ENCODE assay signal across 26 mouse cellular contexts in the genomic region with DNA sequence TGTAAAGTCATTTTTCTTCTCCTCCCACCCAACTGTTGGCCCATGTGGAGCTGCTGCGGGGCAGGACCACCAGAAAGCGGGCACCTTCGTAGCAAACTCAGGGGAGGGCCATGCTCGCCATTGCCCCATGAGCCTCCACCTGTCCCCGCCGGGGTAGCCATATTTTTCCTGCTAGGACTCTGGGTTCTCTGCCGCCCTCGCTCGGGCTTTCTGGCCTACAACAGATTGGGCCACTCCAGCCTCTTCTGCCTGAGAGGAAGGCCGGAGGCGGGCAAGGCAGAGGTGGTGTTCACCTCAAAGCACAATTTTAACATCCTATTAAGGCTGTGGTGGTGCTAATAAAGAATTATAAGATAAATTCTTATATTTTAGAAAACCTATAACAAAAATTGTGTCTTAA. TPM values are rescaled to one million over a fixed set of nuclear protein-coding genes. Genes with fewer than 3 reads are reported as not detected.
A peak's percentile ranks its signal among the peaks of the same experiment; 100 is the strongest.
DNase-seq lines count a peak whose midpoint lies in the region; ATAC-seq and TF ChIP-seq lines count a peak whose summit lies in the region.
"Had no signal": no experiment of that assay in that cellular context is flagged by ENCODE, and none has a peak within 500 bp of the region (broad histone marks: within the 10 kb centered on the region; RNA-seq: fewer than 3 reads in every experiment).

No protein-coding gene starts in this region.

- TF ChIP-seq EP300 in heart, adult 2 months (IDR thresholded peaks at IDR 0.05; ENCODE audit: insufficient read depth, low read depth, low read length) = no peak
- TF ChIP-seq EP300 in liver, postnatal 0 days (IDR thresholded peaks at IDR 0.05; ENCODE audit: low read depth) = no peak
- TF ChIP-seq EP300 in ES-Bruce4 (IDR thresholded peaks at IDR 0.05; ENCODE audit: insufficient read depth, low read depth, low read length) = 0 out of 2 replicates have a peak, but pooled peaks have one; percentile 17

- ATAC-seq in heart, embryonic 11.5 days (replicated peaks; ENCODE audit: insufficient number of reproducible peaks, low FRiP score, low TSS enrichment) = no peak
- ATAC-seq in liver, postnatal 0 days = no peak
- ATAC-seq in liver, embryonic 11.5 days (replicated peaks; ENCODE audit: low FRiP score) = no peak
- ATAC-seq: activated CD4-positive, CD25-positive, alpha-beta regulatory T cell, adult 4 months; CD4-positive, CD25-positive, alpha-beta regulatory T cell, adult 4 months; Patski had no signal

- no peak overlapping the region for H3K4me2 ChIP-seq in heart, embryonic 11.5 days
- H3K4me2 ChIP-seq in liver, postnatal 0 days (ENCODE audit: low read depth, low read length) = no peak overlapping the region
- no peak overlapping the region for H3K4me2 ChIP-seq in liver, embryonic 11.5 days

- peak; percentile 55 for DNase-seq in heart, adult 11 months
- DNase-seq in heart, embryonic 10.5 days (ENCODE audit: low spot score) = peak; percentile 61
- no peak for DNase-seq in heart, adult 2 months
- DNase-seq in liver, postnatal 0 days = peak; percentile 8
- no peak for DNase-seq in liver, embryonic 11.5 days (ENCODE audit: low spot score)
- no peak for DNase-seq in embryo, embryonic 10 days (ENCODE audit: low spot score)
- DNase-seq: adrenal gland, adult 2 months; adrenal gland, adult 8-10 months; adrenal gland, postnatal 10 days; adrenal gland, postnatal 14 days; adrenal gland, postnatal 25 days; adrenal gland, postnatal 36 days; B cell, adult 2 months; cerebellum, adult 11 months; cerebellum, adult 11-12 months; cerebellum, adult 18-20 months had no signal

- no peak for TF ChIP-seq CTCF in heart, adult 2 months (IDR thresholded peaks at IDR 0.05)
- TF ChIP-seq CTCF in liver, postnatal 0 days (IDR thresholded peaks at IDR 0.05; ENCODE audit: low read depth) = no peak
- TF ChIP-seq CTCF in ES-Bruce4 (IDR thresholded peaks at IDR 0.05; ENCODE audit: low read depth, low read length) = no peak

- whole genome bisulfite sequencing in heart, embryonic 11.5 days (ENCODE audit: insufficient replicate concordance) = 91% methylated on average over 11 of the region's 11 CpGs
- WGBS in heart, embryonic 10.5 days = 86% methylated on average over 11 of the region's 11 CpGs
- 91% methylated on average over 11 of the region's 11 CpGs for WGBS in heart, adult 2 months
- 87% methylated on average over 11 of the region's 11 CpGs for WGBS in liver, postnatal 0 days (ENCODE audit: insufficient replicate concordance)
- WGBS in liver, embryonic 11.5 days = 92% methylated on average over 11 of the region's 11 CpGs

- no peaks in the 10 kb centered on the region for H3K79me2 ChIP-seq in heart, adult 2 months (replicated peaks; ENCODE audit: control insufficient read depth, insufficient read depth, low read length)

- H3K27me3 ChIP-seq in heart, embryonic 11.5 days (ENCODE audit: control insufficient read depth, insufficient read depth, low read length) = no peaks in the 10 kb centered on the region
- H3K27me3 ChIP-seq in heart, embryonic 10.5 days (ENCODE audit: insufficient read depth, poor library complexity, severe bottlenecking) = no peaks in the 10 kb centered on the region
- H3K27me3 ChIP-seq in heart, adult 2 months (ENCODE audit: control insufficient read depth, insufficient read depth, low read length) = no peaks in the 10 kb centered on the region
- H3K27me3 ChIP-seq in liver, postnatal 0 days (ENCODE audit: insufficient read depth, low read length) = no peaks in the 10 kb centered on the region
- H3K27me3 ChIP-seq in liver, embryonic 11.5 days (replicated peaks; ENCODE audit: control insufficient read depth, insufficient read depth, low read length) = no peaks in the 10 kb centered on the region
- H3K27me3 ChIP-seq in ES-Bruce4 (ENCODE audit: control insufficient read depth, insufficient read depth, low read length, poor library complexity, severe bottlenecking) = no peaks in the 10 kb centered on the region

- peaks cover 2% of the 10 kb centered on the region; the same call in 1 of the 2 replicates for H3K9me3 ChIP-seq in heart, embryonic 11.5 days (replicated peaks; ENCODE audit: control insufficient read depth, low read length)
- H3K9me3 ChIP-seq in heart, embryonic 10.5 days = no peaks in the 10 kb centered on the region
- no peaks in the 10 kb centered on the region for H3K9me3 ChIP-seq in liver, postnatal 0 days (ENCODE audit: low read length)
- H3K9me3 ChIP-seq in liver, embryonic 11.5 days (ENCODE audit: control insufficient read depth, low read length) = no peaks in the 10 kb centered on the region
- peaks cover 20% of the 10 kb centered on the region for H3K9me3 ChIP-seq in ES-Bruce4 (replicated peaks; ENCODE audit: control insufficient read depth, insufficient read depth, low read length, poor library complexity, severe bottlenecking)

- intact Hi-C loops in heart, adult 2 months (cut with DNase I) = no loop called here

- TF ChIP-seq POLR2A in heart, adult 2 months (IDR thresholded peaks at IDR 0.05; ENCODE audit: insufficient read depth, low read depth, low read length) = no peak
- no peak for TF ChIP-seq POLR2A in ES-Bruce4 (IDR thresholded peaks at IDR 0.05; ENCODE audit: insufficient read depth, low read length)

- H3K4me3 ChIP-seq in heart, embryonic 11.5 days (ENCODE audit: low read depth, low read length) = no peak overlapping the region
- no peak overlapping the region for H3K4me3 ChIP-seq in heart, embryonic 10.5 days
- H3K4me3 ChIP-seq in heart, adult 2 months = no peak overlapping the region
- no peak overlapping the region for H3K4me3 ChIP-seq in liver, postnatal 0 days (ENCODE audit: low read depth, low read length)
- H3K4me3 ChIP-seq in liver, embryonic 11.5 days (ENCODE audit: low read depth, low read length) = no peak overlapping the region
- H3K4me3 ChIP-seq in ES-Bruce4 (ENCODE audit: low read depth, low read length) = peak overlapping the region; percentile 67

- no peaks in the 10 kb centered on the region for H3K36me3 ChIP-seq in heart, embryonic 11.5 days (ENCODE audit: control insufficient read depth, insufficient read depth, low read length)
- no peaks in the 10 kb centered on the region for H3K36me3 ChIP-seq in heart, embryonic 10.5 days
- H3K36me3 ChIP-seq in heart, adult 2 months (ENCODE audit: control insufficient read depth, insufficient read depth, low read length) = no peaks in the 10 kb centered on the region
- H3K36me3 ChIP-seq in liver, postnatal 0 days (replicated peaks; ENCODE audit: insufficient read depth, low read length) = no peaks in the 10 kb centered on the region
- no peaks in the 10 kb centered on the region for H3K36me3 ChIP-seq in liver, embryonic 11.5 days (ENCODE audit: control insufficient read depth, insufficient read depth, low read length)
- peaks cover 9% of the 10 kb centered on the region for H3K36me3 ChIP-seq in ES-Bruce4 (ENCODE audit: control insufficient read depth, insufficient read depth, low read length, poor library complexity, severe bottlenecking)
- H3K36me3 ChIP-seq: G1E had no signal

- H3K27ac ChIP-seq in heart, embryonic 11.5 days (ENCODE audit: low read depth, low read length) = no peak overlapping the region
- no peak overlapping the region for H3K27ac ChIP-seq in heart, embryonic 10.5 days
- H3K27ac ChIP-seq in heart, adult 2 months = no peak overlapping the region
- H3K27ac ChIP-seq in liver, postnatal 0 days (ENCODE audit: low read depth) = no peak overlapping the region
- H3K27ac ChIP-seq in liver, embryonic 11.5 days (ENCODE audit: low read depth, low read length) = no peak overlapping the region
- H3K27ac ChIP-seq in ES-Bruce4 (ENCODE audit: insufficient read depth, low read length) = peak overlapping the region; percentile 81

- no peaks in the 10 kb centered on the region for H3K4me1 ChIP-seq in heart, embryonic 11.5 days (ENCODE audit: control insufficient read depth, insufficient read depth, low read length)
- H3K4me1 ChIP-seq in heart, embryonic 10.5 days = no peaks in the 10 kb centered on the region
- H3K4me1 ChIP-seq in heart, adult 2 months (ENCODE audit: control insufficient read depth, insufficient read depth, low read length) = no peaks in the 10 kb centered on the region
- peaks cover 3% of the 10 kb centered on the region; the same call in 1 of the 2 replicates for H3K4me1 ChIP-seq in liver, postnatal 0 days (ENCODE audit: insufficient read depth)
- no peaks in the 10 kb centered on the region for H3K4me1 ChIP-seq in liver, embryonic 11.5 days (replicated peaks; ENCODE audit: control insufficient read depth, insufficient read depth, low read length)
- no peaks in the 10 kb centered on the region for H3K4me1 ChIP-seq in ES-Bruce4 (ENCODE audit: control insufficient read depth, insufficient read depth, low read length)

- no peak overlapping the region for H3K9ac ChIP-seq in heart, embryonic 11.5 days (ENCODE audit: low read depth, low read length)
- no peak overlapping the region for H3K9ac ChIP-seq in heart, adult 2 months (ENCODE audit: low read depth, low read length)
- no peak overlapping the region for H3K9ac ChIP-seq in liver, postnatal 0 days (replicated peaks)
- H3K9ac ChIP-seq in liver, embryonic 11.5 days (ENCODE audit: low read depth, low read length) = no peak overlapping the region
- H3K9ac ChIP-seq in ES-Bruce4 (ENCODE audit: low read depth, poor library complexity, severe bottlenecking) = peak overlapping the region; percentile 94

RNA-seq across cellular contexts. Expression of a gene that starts 26.7 kb away (rescaled TPM):
- 0.24 TPM in 1 of 2 replicates, not detected in the other for polyA plus RNA-seq in heart, embryonic 11.5 days (2014; fragmentation: Nextera tagmentation; extraction: Ambion mirVana)
- polyA plus RNA-seq in heart, embryonic 10.5 days (2016; fragmentation: Nextera tagmentation; extraction: Ambion mirVana) = 0.08 and 0.09 TPM in 2 replicates
- total RNA-seq in heart, adult 2 months (2021) = 10 to 100 TPM in 1 of 2 experiments, 1 to 10 TPM in 1; 6.2 to 14.9 TPM
- polyA plus RNA-seq in heart, adult 2 months (2012; rRNA removed) = 10.1 and 13.2 TPM in 2 replicates
- 302 and 340 TPM in 2 replicates for polyA plus RNA-seq in liver, postnatal 0 days (2015; fragmentation: Nextera tagmentation; extraction: Ambion mirVana)
- polyA plus RNA-seq in liver, embryonic 11.5 days (2014; fragmentation: Nextera tagmentation; extraction: Ambion mirVana) = not detected in 2 replicates
- 0.94 and 0.99 TPM in 2 replicates for polyA plus RNA-seq in ES-Bruce4 (2011; ENCODE audit: insufficient read depth, insufficient read length, low read depth, missing spikeins)
- total RNA-seq: CH12.LX, G1E, MEL had no signal
- polyA plus RNA-seq: activated CD4-positive, CD25-positive, alpha-beta regulatory T cell, adult 4 months; C2C12; CD4-positive, CD25-positive, alpha-beta regulatory T cell, adult 4 months; G1E had no signal

RNA-seq across cellular contexts. Expression of a gene that starts 41.6 kb away (rescaled TPM):
- not detected in 2 replicates for polyA plus RNA-seq in heart, embryonic 11.5 days (2014; fragmentation: Nextera tagmentation; extraction: Ambion mirVana)
- polyA plus RNA-seq in heart, embryonic 10.5 days (2016; fragmentation: Nextera tagmentation; extraction: Ambion mirVana) = not detected in 2 replicates
- total RNA-seq in heart, adult 2 months (2021) = under 1 TPM; 0.14 to 0.34 TPM
- polyA plus RNA-seq in heart, adult 2 months (2012; rRNA removed) = 2.3 TPM in 1 of 2 replicates, not detected in the other
- polyA plus RNA-seq in liver, postnatal 0 days (2015; fragmentation: Nextera tagmentation; extraction: Ambion mirVana) = 407 and 479 TPM in 2 replicates
- polyA plus RNA-seq in liver, embryonic 11.5 days (2014; fragmentation: Nextera tagmentation; extraction: Ambion mirVana) = not detected in 2 replicates
- polyA plus RNA-seq in ES-Bruce4 (2011; ENCODE audit: insufficient read depth, insufficient read length, low read depth, missing spikeins) = not detected in 2 replicates
- total RNA-seq: CH12.LX, G1E, MEL had no signal
- polyA plus RNA-seq: activated CD4-positive, CD25-positive, alpha-beta regulatory T cell, adult 4 months; brain, embryonic 14.5 days; C2C12; CD4-positive, CD25-positive, alpha-beta regulatory T cell, adult 4 months; G1E; Patski had no signal

RNA-seq across cellular contexts. Expression of a gene that starts 41.6 kb away (rescaled TPM):
- polyA plus RNA-seq in heart, embryonic 11.5 days (2014; fragmentation: Nextera tagmentation; extraction: Ambion mirVana) = not detected in 2 replicates
- polyA plus RNA-seq in heart, embryonic 10.5 days (2016; fragmentation: Nextera tagmentation; extraction: Ambion mirVana) = not detected in 2 replicates
- total RNA-seq in heart, adult 2 months (2021) = not detected
- 0.12 TPM in 1 of 2 replicates, not detected in the other for polyA plus RNA-seq in heart, adult 2 months (2012; rRNA removed)
- 325 and 370 TPM in 2 replicates for polyA plus RNA-seq in liver, postnatal 0 days (2015; fragmentation: Nextera tagmentation; extraction: Ambion mirVana)
- polyA plus RNA-seq in liver, embryonic 11.5 days (2014; fragmentation: Nextera tagmentation; extraction: Ambion mirVana) = not detected in 2 replicates
- polyA plus RNA-seq in ES-Bruce4 (2011; ENCODE audit: insufficient read depth, insufficient read length, low read depth, missing spikeins) = 6.1 and 7.0 TPM in 2 replicates
- total RNA-seq: CH12.LX, G1E, MEL had no signal
- polyA plus RNA-seq: activated CD4-positive, CD25-positive, alpha-beta regulatory T cell, adult 4 months; brain, embryonic 14.5 days; C2C12; CD4-positive, CD25-positive, alpha-beta regulatory T cell, adult 4 months; G1E had no signal

Comparison
In these comparisons a context has a peak if more than half of its experiments do, and no peak if none do; other contexts are left out.
1. DNase-seq: peak in heart, adult 11 months (single experiment), heart, embryonic 10.5 days (single experiment) and liver, postnatal 0 days (single experiment); none in heart, adult 2 months (0 of 2), liver, embryonic 11.5 days (single experiment) and embryo, embryonic 10 days (single experiment).
2. RNA of a gene that starts 26.7 kb away (polyA plus RNA-seq): 302 to 340 TPM in liver, postnatal 0 days; 10.1 to 13.2 TPM in heart, adult 2 months, 0.94 to 0.99 TPM in ES-Bruce4, 0.08 to 0.09 TPM in heart, embryonic 10.5 days, 0.24 TPM in heart, embryonic 11.5 days and not detected in liver, embryonic 11.5 days; every median in the first group is over 10 times any median in the second.
3. RNA of a gene that starts 41.6 kb away (polyA plus RNA-seq): 407 to 479 TPM in liver, postnatal 0 days; not detected in heart, embryonic 11.5 days, not detected in heart, embryonic 10.5 days, 2.3 TPM in heart, adult 2 months, not detected in liver, embryonic 11.5 days and not detected in ES-Bruce4; every median in the first group is over 100 times any median in the second.
4. RNA of a gene that starts 41.6 kb away (polyA plus RNA-seq): 325 to 370 TPM in liver, postnatal 0 days; 6.1 to 7.0 TPM in ES-Bruce4, not detected in heart, embryonic 11.5 days, not detected in heart, embryonic 10.5 days, 0.12 TPM in heart, adult 2 months and not detected in liver, embryonic 11.5 days; every median in the first group is over 10 times any median in the second.